Mouse (Mus musculus): ENCODE data around the gene Sh2d2a. TPM values are rescaled to one million over a fixed set of nuclear protein-coding genes. Genes with fewer than 3 reads are reported as not detected.
"Not testable (repeated sequence)": the region's sequence is repeated elsewhere in the genome, so short reads cannot be mapped to it uniquely, and the experiment has no call there.

The Sh2d2a gene
- total and polyA plus RNA-seq, 2 experiments from 2014 or later: 0.08 TPM; not detected in 1

DNA sequence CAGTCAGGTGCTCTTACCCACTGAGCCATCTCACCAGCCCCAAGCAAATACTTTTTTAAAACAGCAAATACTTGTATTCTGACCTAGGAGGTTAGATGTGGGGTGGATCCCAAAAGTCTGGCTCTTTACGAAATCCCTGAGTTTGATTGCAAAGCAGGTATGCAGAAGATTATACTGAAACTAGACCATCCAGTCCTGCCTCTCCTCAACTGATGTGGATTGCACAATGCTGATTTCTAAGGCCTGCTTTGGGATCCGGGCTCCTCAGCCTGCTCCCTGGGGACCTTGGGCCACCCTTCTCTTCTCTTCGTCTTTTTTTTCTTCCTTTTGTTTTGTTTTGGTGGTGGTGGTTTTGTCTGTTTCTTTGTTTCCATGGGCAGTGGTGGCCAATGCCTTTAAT lies 44.9 kb downstream of the Sh2d2a start:
- Histone ChIP-seq H3K4me2 (ENCODE audit: low read depth, low read length) (no peak overlapping the region), H3K9me3 (replicated peaks; ENCODE audit: control insufficient read depth, low read length) (0 out of 2 replicates have a peak, but pooled peaks cover 2% of the 10 kb centered on the region), H3K4me1 (ENCODE audit: control insufficient read depth, insufficient read depth) (no peaks in the 10 kb centered on the region), H3K27ac (ENCODE audit: low read depth) (no peak overlapping the region), H3K9ac (replicated peaks; ENCODE audit: low read depth, low read length) (no peak overlapping the region), H3K27me3 (ENCODE audit: control insufficient read depth, insufficient read depth, low read length) (no peaks in the 10 kb centered on the region), H3K36me3 (replicated peaks; ENCODE audit: control insufficient read depth, insufficient read depth, low read length) (no peaks in the 10 kb centered on the region), H3K4me3 (ENCODE audit: low read depth, low read length) (no peak overlapping the region)
- TF ChIP-seq EP300 (IDR thresholded peaks at IDR 0.05; ENCODE audit: low read depth) (no peak), CTCF (IDR thresholded peaks at IDR 0.05; ENCODE audit: low read depth) (no peak)
- DNase-seq (ENCODE audit: low spot score) (no peak), ATAC-seq (ENCODE audit: insufficient read depth, low read depth) (no peak)
- WGBS: 60% methylated on average over 3 of the region's 3 CpGs

- TF ChIP-seq EP300 (IDR thresholded peaks at IDR 0.05; ENCODE audit: low read depth): no peak
- ATAC-seq (ENCODE audit: insufficient read depth, low read depth) (no peak), DNase-seq (ENCODE audit: low spot score) (no peak)
- Histone ChIP-seq H3K9me3 (replicated peaks; ENCODE audit: control insufficient read depth, low read length) (0 out of 2 replicates have a peak, but pooled peaks cover 2% of the 10 kb centered on the region), H3K36me3 (replicated peaks; ENCODE audit: control insufficient read depth, insufficient read depth, low read length) (no peaks in the 10 kb centered on the region), H3K4me3 (ENCODE audit: low read depth, low read length) (no peak overlapping the region), H3K9ac (replicated peaks; ENCODE audit: low read depth, low read length) (no peak overlapping the region), H3K27me3 (ENCODE audit: control insufficient read depth, insufficient read depth, low read length) (no peaks in the 10 kb centered on the region), H3K27ac (ENCODE audit: low read depth) (no peak overlapping the region), H3K4me2 (ENCODE audit: low read depth, low read length) (no peak overlapping the region), H3K4me1 (ENCODE audit: control insufficient read depth, insufficient read depth) (no peaks in the 10 kb centered on the region)
- WGBS: 74% methylated on average over 3 of the region's 3 CpGs
These were observed 46.9 kb downstream of the Sh2d2a start for GRCm38 (mm10) chr3:87893367-87893905.

DNA sequence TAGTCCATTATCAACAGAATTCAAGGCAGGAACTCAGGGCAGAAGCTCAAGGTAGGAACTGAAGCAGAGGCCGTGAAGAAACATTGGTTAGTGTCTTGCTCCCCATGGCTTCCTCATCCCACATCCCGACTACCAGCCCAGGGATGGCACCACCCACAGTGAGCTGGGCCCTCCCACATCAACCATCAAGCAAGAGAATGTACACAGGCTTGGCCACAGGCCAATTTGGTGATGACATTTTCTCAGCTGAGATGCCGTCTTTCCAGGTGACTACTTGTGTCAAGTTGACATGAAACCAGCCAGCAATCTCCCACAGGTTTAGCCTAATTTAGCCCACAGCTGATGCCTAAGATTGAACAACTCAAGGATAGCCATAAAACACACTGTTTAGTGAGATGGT lies 52.7 kb downstream of the Sh2d2a start:
- no peaks in the 10 kb centered on the region for H3K27me3 ChIP-seq (ENCODE audit: control insufficient read depth, insufficient read depth, low read length)
- H3K9ac ChIP-seq (replicated peaks; ENCODE audit: low read depth, low read length): no peak overlapping the region
- no peak overlapping the region for H3K4me3 ChIP-seq (ENCODE audit: low read depth, low read length)
- H3K4me2 ChIP-seq (ENCODE audit: low read depth, low read length): no peak overlapping the region
- H3K9me3 ChIP-seq (replicated peaks; ENCODE audit: control insufficient read depth, low read length): no peaks in the 10 kb centered on the region
- H3K27ac ChIP-seq (ENCODE audit: low read depth): no peak overlapping the region
- TF ChIP-seq CTCF (IDR thresholded peaks at IDR 0.05; ENCODE audit: low read depth) (no peak), EP300 (IDR thresholded peaks at IDR 0.05; ENCODE audit: low read depth) (no peak)
- H3K36me3 ChIP-seq (replicated peaks; ENCODE audit: control insufficient read depth, insufficient read depth, low read length): no peaks in the 10 kb centered on the region
- WGBS: 53% methylated on average over 3 of the region's 3 CpGs
- ATAC-seq (ENCODE audit: insufficient read depth, low read depth) (no peak), DNase-seq (ENCODE audit: low spot score) (no peak)
- H3K4me1 ChIP-seq (ENCODE audit: control insufficient read depth, insufficient read depth): no peaks in the 10 kb centered on the region

DNA sequence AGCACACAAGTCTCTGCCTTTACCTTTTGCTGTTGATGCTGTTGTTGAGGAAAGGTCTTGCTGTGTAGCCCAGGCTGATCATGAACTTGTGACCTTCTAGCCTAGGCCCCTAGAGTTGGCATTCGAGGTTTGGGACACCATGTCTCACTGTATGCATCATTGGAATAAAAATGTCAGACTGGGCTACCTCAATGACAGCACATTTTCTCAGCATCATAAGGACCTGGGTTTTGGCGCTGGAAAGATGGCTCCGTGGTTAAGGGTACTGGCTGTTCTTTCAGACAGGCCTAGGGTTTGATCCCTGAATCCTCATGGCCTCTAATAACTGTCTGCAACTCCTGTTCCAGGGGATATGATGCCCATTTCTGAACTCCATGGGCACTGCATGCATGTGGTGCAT lies 53.2 kb downstream of the Sh2d2a start:
- H3K36me3 ChIP-seq (replicated peaks; ENCODE audit: control insufficient read depth, insufficient read depth, low read length): no peaks in the 10 kb centered on the region
- ATAC-seq (ENCODE audit: insufficient read depth, low read depth) (no peak), DNase-seq (ENCODE audit: low spot score) (no peak)
- no peak overlapping the region for H3K27ac ChIP-seq (ENCODE audit: low read depth)
- H3K27me3 ChIP-seq (ENCODE audit: control insufficient read depth, insufficient read depth, low read length): no peaks in the 10 kb centered on the region
- WGBS: 80% methylated on average over 3 of the region's 3 CpGs
- no peak overlapping the region for H3K4me2 ChIP-seq (ENCODE audit: low read depth, low read length)
- no peaks in the 10 kb centered on the region for H3K4me1 ChIP-seq (ENCODE audit: control insufficient read depth, insufficient read depth)
- TF ChIP-seq CTCF (IDR thresholded peaks at IDR 0.05; ENCODE audit: low read depth) (no peak), EP300 (IDR thresholded peaks at IDR 0.05; ENCODE audit: low read depth) (no peak)
- H3K4me3 ChIP-seq (ENCODE audit: low read depth, low read length): no peak overlapping the region
- no peak overlapping the region for H3K9ac ChIP-seq (replicated peaks; ENCODE audit: low read depth, low read length)
- H3K9me3 ChIP-seq (replicated peaks; ENCODE audit: control insufficient read depth, low read length): no peaks in the 10 kb centered on the region

DNA sequence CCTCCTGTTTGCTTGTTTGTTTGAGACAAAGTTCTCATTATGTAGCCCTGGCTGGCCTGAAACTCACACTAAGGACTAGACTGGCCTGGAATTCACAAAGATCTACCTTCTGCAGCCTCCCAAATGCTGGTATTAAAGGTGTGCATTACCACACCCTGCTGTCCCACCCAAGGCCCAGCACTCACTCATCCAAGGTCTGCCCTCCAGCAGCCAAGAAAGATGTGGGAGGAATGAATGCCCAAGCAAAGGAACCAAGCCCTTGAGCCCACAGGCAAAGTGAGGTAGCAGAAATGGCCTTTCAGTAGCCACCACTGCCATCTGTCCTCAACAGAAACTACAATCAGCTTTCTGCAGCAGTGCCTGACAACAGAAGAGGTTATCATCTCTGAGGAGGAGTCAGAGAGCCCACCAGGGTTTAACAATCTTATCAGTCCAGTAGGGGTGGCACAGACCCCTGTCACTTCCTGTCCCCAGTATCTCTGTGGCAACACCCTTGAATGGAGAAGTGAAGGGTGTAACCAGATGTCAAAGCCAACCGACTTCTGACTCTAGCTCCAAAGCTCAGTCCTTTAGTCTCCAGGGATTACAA lies 54.6 kb downstream of the Sh2d2a start:
- no peaks in the 10 kb centered on the region for H3K36me3 ChIP-seq (replicated peaks; ENCODE audit: control insufficient read depth, insufficient read depth, low read length)
- H3K4me1 ChIP-seq (ENCODE audit: control insufficient read depth, insufficient read depth): no peaks in the 10 kb centered on the region
- no peak for TF ChIP-seq CTCF (IDR thresholded peaks at IDR 0.05; ENCODE audit: low read depth)
- no peak for TF ChIP-seq EP300 (IDR thresholded peaks at IDR 0.05; ENCODE audit: low read depth)
- no peak for ATAC-seq (ENCODE audit: insufficient read depth, low read depth)
- H3K4me2 ChIP-seq (ENCODE audit: low read depth, low read length): no peak overlapping the region
- DNase-seq (ENCODE audit: low spot score): no peak
- no peaks in the 10 kb centered on the region for H3K27me3 ChIP-seq (ENCODE audit: control insufficient read depth, insufficient read depth, low read length)
- no peaks in the 10 kb centered on the region for H3K9me3 ChIP-seq (replicated peaks; ENCODE audit: control insufficient read depth, low read length)
- no peak overlapping the region for H3K4me3 ChIP-seq (ENCODE audit: low read depth, low read length)
- WGBS: 0% methylated on average over 1 of the region's 1 CpGs
- H3K27ac ChIP-seq (ENCODE audit: low read depth): no peak overlapping the region
- no peak overlapping the region for H3K9ac ChIP-seq (replicated peaks; ENCODE audit: low read depth, low read length)

DNA sequence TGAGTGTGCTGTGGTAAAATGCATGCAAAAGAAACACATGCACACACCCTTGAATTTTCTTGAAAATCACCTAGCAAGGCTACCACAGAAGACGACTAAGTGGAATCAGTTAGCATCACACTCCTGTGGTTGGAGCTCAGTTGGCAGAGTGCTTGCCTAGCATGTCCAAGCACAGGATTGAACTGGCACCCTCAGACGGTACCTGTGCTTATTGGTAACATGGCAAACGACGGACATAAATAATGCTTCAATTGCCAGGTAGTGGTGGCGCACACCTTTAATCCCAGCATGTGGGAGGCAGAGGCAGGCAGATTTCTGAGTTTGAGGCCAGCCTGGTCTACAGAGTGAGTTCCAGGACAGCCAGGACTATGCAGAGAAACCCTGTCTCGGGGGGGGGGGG lies 55.4 kb downstream of the Sh2d2a start:
- not testable (repeated sequence) for H3K9me3 ChIP-seq (replicated peaks; ENCODE audit: control insufficient read depth, low read length); H3K27ac ChIP-seq (ENCODE audit: low read depth); H3K4me2 ChIP-seq (ENCODE audit: low read depth, low read length); H3K4me1 ChIP-seq (ENCODE audit: control insufficient read depth, insufficient read depth); H3K36me3 ChIP-seq (replicated peaks; ENCODE audit: control insufficient read depth, insufficient read depth, low read length); H3K9ac ChIP-seq (replicated peaks; ENCODE audit: low read depth, low read length); DNase-seq (ENCODE audit: low spot score); ATAC-seq (ENCODE audit: insufficient read depth, low read depth); H3K27me3 ChIP-seq (ENCODE audit: control insufficient read depth, insufficient read depth, low read length); H3K4me3 ChIP-seq (ENCODE audit: low read depth, low read length)
- 79% methylated on average over 5 of the region's 6 CpGs for WGBS

Measured in heart, postnatal 0 days (tissue).